Mouse (Mus musculus) heart, embryonic 14.5 days (tissue): Measurements from ENCODE around the gene Tbcc. TPM values are rescaled to one million over a fixed set of nuclear protein-coding genes. Genes with fewer than 3 reads are reported as not detected.

Experiments
- ATAC-seq: fragments of 200-750 bp; cut with Nextera tagmentation; 2 replicates; pipeline ENCODE4 v1.8.0; 2017; ENCODE audit warnings: low read depth, moderate TSS enrichment; ENCODE audit not compliant: insufficient number of reproducible peaks, insufficient read depth, low FRiP score
- H3K27ac ChIP-seq, 2 experiments: fragments of 200-500 bp in 1 of 2; fragments of 300-500 bp in 1 of 2; sonication (generic) in 1 of 2; replicated peaks in 1 of 2; 2 replicates each; pipeline ENCODE4 v1.5.1; 2012 to 2014; ENCODE audit warnings: low read depth in 2 of 2, low read length in 2 of 2, control low read depth in 1 of 2, mild to moderate bottlenecking in 1 of 2, mixed read lengths in 1 of 2; ENCODE audit not compliant: control insufficient read depth in 1 of 2, insufficient read depth in 1 of 2
- H3K27me3 ChIP-seq: fragments of 300-500 bp; sonication (generic); 2 replicates; pipeline ENCODE4 v1.6.1; 2014; ENCODE audit warnings: mild to moderate bottlenecking, low read length, control low read depth; ENCODE audit not compliant: control insufficient read depth, insufficient read depth
- H3K36me3 ChIP-seq: fragments of 300-500 bp; sonication (generic); 2 replicates; pipeline ENCODE4 v1.6.1; 2014; ENCODE audit warnings: mild to moderate bottlenecking, control low read depth, low read length, mixed read lengths; ENCODE audit not compliant: control insufficient read depth, insufficient read depth
- H3K4me1 ChIP-seq, 2 experiments: fragments of 200-500 bp in 1 of 2; fragments of 300-500 bp in 1 of 2; sonication (generic) in 1 of 2; 2 replicates each; pipeline ENCODE4 v1.6.1; 2012 to 2014; ENCODE audit warnings: low read length in 2 of 2, control low read depth in 1 of 2, mixed read lengths in 1 of 2; ENCODE audit not compliant: control insufficient read depth in 2 of 2, insufficient read depth in 2 of 2
- H3K4me2 ChIP-seq: fragments of 300-500 bp; sonication (generic); 2 replicates; pipeline ENCODE4 v1.6.1; 2014; ENCODE audit warnings: mild to moderate bottlenecking, low read length
- H3K4me3 ChIP-seq, 2 experiments: fragments of 200-500 bp in 1 of 2; fragments of 300-500 bp in 1 of 2; sonication (generic) in 1 of 2; 2 replicates each; pipeline ENCODE4 v1.5.1; 2012 to 2014; ENCODE audit warnings: low read length in 2 of 2, mild to moderate bottlenecking in 2 of 2, control low read depth in 1 of 2, low read depth in 1 of 2, moderate library complexity in 1 of 2; ENCODE audit not compliant: control insufficient read depth in 1 of 2, insufficient read depth in 1 of 2
- H3K9ac ChIP-seq: fragments of 300-500 bp; sonication (generic); 2 replicates; pipeline ENCODE4 v1.6.1; 2014; ENCODE audit warnings: mild to moderate bottlenecking, low read length
- H3K9me3 ChIP-seq: fragments of 300-500 bp; sonication (generic); 2 replicates; pipeline ENCODE4 v1.6.1; 2016; ENCODE audit warnings: low read length, control low read depth; ENCODE audit not compliant: control insufficient read depth
- WGBS: fragments of 180-500 bp; shearing (Covaris S2); extraction: QIAGEN DNeasy Blood & Tissue Kit; methylation state at CpG from one replicate; pipeline ENCODE4 v1.1.7; 2014; 5-methylcytosine and 5-hydroxymethylcytosine counted together
- polyA plus RNA-seq: library from polyadenylated mRNA; unstranded; fragments of >200 nt; fragmentation: Nextera tagmentation; extraction: Ambion mirVana; gene quantifications from 2 replicates; pipeline ENCODE4 v1.2.1, GENCODE M21; 2014

Gene Tbcc
- polyA plus RNA-seq, 1 experiment from 2014 or later = 54.7 TPM

- Histone ChIP-seq H3K9ac (peak overlapping the region; percentile 25; the same call in 1 of the 2 replicates), H3K9me3 (no peaks in the 10 kb centered on the region), H3K4me2 (peak overlapping the region; percentile 34; the same call in 1 of the 2 replicates), H3K4me3 (no peak overlapping the region), H3K27me3 (no peaks in the 10 kb centered on the region), H3K27ac (peak overlapping the region; percentile 46 to 99; a peak in 3 of 4 replicates), H3K36me3 (no peaks in the 10 kb centered on the region), H3K4me1 (peaks cover 21 to 37% of the 10 kb centered on the region in 2 experiments)
- no peak for ATAC-seq
- 31% methylated on average over 6 of the region's 6 CpGs for WGBS
Observed at GRCm38 (mm10) chr17:46852725-46853124, 37.8 kb upstream of the Tbcc start.

DNA sequence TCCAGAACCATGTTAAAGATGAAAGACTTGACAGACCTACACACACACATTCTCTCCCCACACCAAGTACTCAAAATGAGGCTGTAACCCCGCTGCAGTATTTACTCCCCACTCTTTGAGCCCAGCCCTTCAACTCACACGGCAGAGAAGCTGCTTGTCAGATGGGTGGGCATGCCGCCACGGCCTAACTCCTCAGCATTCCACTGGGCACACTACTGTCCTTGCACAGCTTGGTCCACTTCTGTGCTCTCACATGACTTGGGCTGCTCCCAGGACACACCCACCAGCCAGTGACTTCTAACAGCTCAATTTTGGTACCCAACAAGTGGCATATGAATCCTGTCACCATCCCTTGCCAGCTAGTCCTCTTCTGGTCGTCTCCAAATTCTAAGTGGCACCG is 37.2 kb upstream of the Tbcc start:
- H3K4me2 ChIP-seq = peak overlapping the region; percentile 34

DNA sequence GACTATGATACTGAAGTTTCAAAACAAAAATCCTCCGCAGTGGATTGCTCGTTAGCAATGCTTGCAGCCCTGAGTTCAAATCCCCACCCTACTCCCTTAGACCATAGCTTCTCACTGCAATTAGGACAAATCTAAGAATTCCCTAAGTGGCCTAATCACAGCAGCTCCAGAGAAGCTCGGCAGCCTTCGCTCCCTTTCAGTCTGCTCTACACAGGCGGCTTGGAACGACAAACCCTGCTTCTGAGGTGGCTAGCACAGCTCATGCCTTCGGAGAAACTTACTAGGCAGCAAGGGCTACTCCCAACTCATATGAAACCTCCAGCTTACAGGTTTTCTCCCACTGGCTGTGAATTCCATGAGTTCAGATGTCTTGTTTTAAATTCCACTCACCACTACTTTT is 36.4 kb upstream of the Tbcc start:
- H3K4me3 ChIP-seq = no peak overlapping the region
- WGBS = 71% methylated on average over 7 of the region's 7 CpGs
- ATAC-seq = no peak
- peaks cover 21 to 34% of the 10 kb centered on the region in 2 experiments for H3K4me1 ChIP-seq
- H3K4me2 ChIP-seq = no peak overlapping the region
- peak overlapping the region; percentile 96; the same call in 1 of the 2 replicates for H3K9ac ChIP-seq
- no peaks in the 10 kb centered on the region for H3K27me3 ChIP-seq
- no peaks in the 10 kb centered on the region for H3K36me3 ChIP-seq
- H3K27ac ChIP-seq = peak overlapping the region; percentile 30 to 99; a peak in 2 of 4 replicates
- H3K9me3 ChIP-seq = no peaks in the 10 kb centered on the region

More for the DNA sequence above, 37.2 kb upstream of the Tbcc start:
- WGBS = 27% methylated on average over 6 of the region's 6 CpGs
- 0 out of 2 replicates have a peak, but pooled peaks have one; percentile 29 for ATAC-seq
- H3K4me1 ChIP-seq = peaks cover 21 to 37% of the 10 kb centered on the region in 2 experiments
- peak overlapping the region; percentile 25; the same call in 1 of the 2 replicates for H3K9ac ChIP-seq
- H3K27ac ChIP-seq = peak overlapping the region; percentile 46 to 99
- H3K9me3 ChIP-seq = no peaks in the 10 kb centered on the region
- H3K4me3 ChIP-seq = no peak overlapping the region
- no peaks in the 10 kb centered on the region for H3K36me3 ChIP-seq
- H3K27me3 ChIP-seq = no peaks in the 10 kb centered on the region

DNA sequence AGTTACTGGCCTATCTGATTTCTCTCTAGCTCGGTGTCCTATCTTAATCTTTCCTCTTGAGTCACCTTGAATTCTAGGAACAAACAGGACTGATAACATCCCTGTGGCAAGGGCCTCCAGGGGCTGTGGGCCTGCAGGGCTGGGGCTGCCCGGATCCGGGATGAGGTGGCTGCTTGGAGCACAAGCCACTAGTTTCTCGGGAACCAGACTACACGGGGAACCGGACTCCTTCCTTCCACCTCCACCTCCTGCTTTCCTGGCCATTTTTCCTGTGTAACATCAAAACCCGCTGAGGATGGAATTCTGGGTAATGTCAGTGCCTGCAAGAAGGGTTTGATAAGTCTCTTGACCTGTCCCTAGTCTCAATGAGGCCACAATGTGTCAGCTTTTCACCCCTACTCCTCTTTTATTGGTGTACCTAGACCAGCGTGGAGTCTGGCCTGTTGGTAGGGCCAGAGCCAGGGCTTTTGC is 35.8 kb upstream of the Tbcc start:
- no peak overlapping the region; a peak in 1 of 4 replicates for H3K4me3 ChIP-seq
- peak overlapping the region; percentile 96 for H3K9ac ChIP-seq
- H3K9me3 ChIP-seq = no peaks in the 10 kb centered on the region
- 17% methylated on average over 8 of the region's 8 CpGs for WGBS
- no peaks in the 10 kb centered on the region for H3K36me3 ChIP-seq
- no peak for ATAC-seq
- peak overlapping the region; percentile 55 to 99 for H3K27ac ChIP-seq
- H3K4me2 ChIP-seq = peak overlapping the region; percentile 76
- no peaks in the 10 kb centered on the region for H3K27me3 ChIP-seq
- peaks cover 21 to 34% of the 10 kb centered on the region in 2 experiments for H3K4me1 ChIP-seq

DNA sequence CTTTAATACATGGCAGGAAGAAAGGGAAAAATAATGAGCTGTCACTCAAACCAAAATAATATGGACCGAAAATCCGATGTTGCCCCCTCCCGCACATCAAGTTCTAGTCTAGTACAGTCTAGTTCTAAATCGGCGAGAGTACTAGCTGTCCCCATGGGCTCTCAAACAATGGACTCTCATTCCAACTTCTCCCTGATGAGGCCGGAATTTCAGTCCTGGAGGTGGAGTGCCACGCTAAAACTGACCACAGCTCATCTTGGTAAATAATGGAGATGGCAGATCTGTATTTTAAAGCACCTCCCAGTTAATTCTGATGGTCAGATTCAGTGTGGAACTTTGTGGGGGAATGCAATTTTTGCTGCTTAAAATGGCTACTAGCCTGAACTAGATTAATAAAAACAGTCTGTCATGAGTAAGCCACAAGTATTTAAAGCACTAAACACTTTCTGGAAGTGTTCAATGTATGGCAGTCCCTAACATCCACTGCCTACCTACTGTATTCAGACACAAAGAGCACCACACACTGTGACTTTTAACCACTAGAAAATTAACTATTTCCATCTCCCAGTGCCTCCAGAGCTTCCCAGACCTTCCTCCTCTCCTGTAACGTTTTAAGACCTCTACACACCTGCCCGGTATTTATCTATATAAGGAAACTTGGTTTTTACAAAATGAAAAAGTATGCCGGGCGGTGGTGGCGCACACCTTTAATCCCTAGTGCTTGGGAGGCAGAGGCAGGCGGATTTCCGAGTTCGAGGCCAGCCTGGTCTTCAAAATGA is 35.0 kb upstream of the Tbcc start:
- H3K9me3 ChIP-seq = no peaks in the 10 kb centered on the region
- no peak for ATAC-seq
- peak overlapping the region; percentile 76 for H3K4me2 ChIP-seq
- H3K36me3 ChIP-seq = no peaks in the 10 kb centered on the region
- H3K4me1 ChIP-seq = peaks cover 21 to 34% of the 10 kb centered on the region in 2 experiments
- peak overlapping the region; percentile 63 to 99 for H3K4me3 ChIP-seq
- H3K27ac ChIP-seq = peak overlapping the region; percentile 99 to 100
- H3K9ac ChIP-seq = peak overlapping the region; percentile 96
- H3K27me3 ChIP-seq = no peaks in the 10 kb centered on the region
- 44% methylated on average over 15 of the region's 15 CpGs for WGBS

DNA sequence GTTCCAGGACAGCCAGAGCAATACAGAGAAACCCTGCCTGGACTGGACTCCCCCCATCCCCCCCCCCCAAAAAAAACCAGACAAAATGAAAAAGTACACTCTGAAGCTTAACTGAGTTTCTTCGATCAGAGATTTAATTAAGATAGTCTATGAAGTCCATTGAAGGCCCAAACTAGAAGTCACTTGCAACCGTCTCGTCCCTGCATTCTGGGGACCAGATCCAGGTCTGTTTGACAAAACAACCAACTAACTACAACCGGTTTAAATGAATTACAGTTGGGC is 34.4 kb upstream of the Tbcc start:
- H3K4me2 ChIP-seq = peak overlapping the region; percentile 76
- peak overlapping the region; percentile 63 to 99 for H3K4me3 ChIP-seq
- WGBS = 16% methylated on average over 4 of the region's 4 CpGs
- H3K36me3 ChIP-seq = no peaks in the 10 kb centered on the region
- no peaks in the 10 kb centered on the region for H3K9me3 ChIP-seq
- peak overlapping the region; percentile 96 for H3K9ac ChIP-seq
- no peak for ATAC-seq
- H3K27me3 ChIP-seq = no peaks in the 10 kb centered on the region
- peaks cover 21 to 34% of the 10 kb centered on the region in 2 experiments for H3K4me1 ChIP-seq
- peak overlapping the region; percentile 99 to 100 for H3K27ac ChIP-seq

- H3K27me3 ChIP-seq = no peaks in the 10 kb centered on the region
- H3K36me3 ChIP-seq = no peaks in the 10 kb centered on the region
- H3K9me3 ChIP-seq = no peaks in the 10 kb centered on the region
- H3K4me2 ChIP-seq = peak overlapping the region; percentile 76
- WGBS = under 1% methylated on average over 81 of the region's 87 CpGs
- peak overlapping the region; percentile 99 to 100 for H3K27ac ChIP-seq
- H3K9ac ChIP-seq = peak overlapping the region; percentile 96
- peaks cover 21 to 34% of the 10 kb centered on the region in 2 experiments for H3K4me1 ChIP-seq
- ATAC-seq = no peak; the same call in 1 of the 2 replicates
- peak overlapping the region; percentile 63 to 99 for H3K4me3 ChIP-seq
Observed at GRCm38 (mm10) chr17:46856471-46857360, 33.8 kb upstream of the Tbcc start.
